Mouse (Mus musculus): ENCODE results near the gene Themis2. TPM values are rescaled to one million over a fixed set of nuclear protein-coding genes. Genes with fewer than 3 reads are reported as not detected.
A peak's percentile ranks its signal among the peaks of the same experiment; 100 is the strongest.

Themis2 gene
- polyA plus RNA-seq, 1 experiment from 2014 or later: 0.72 TPM

DNA sequence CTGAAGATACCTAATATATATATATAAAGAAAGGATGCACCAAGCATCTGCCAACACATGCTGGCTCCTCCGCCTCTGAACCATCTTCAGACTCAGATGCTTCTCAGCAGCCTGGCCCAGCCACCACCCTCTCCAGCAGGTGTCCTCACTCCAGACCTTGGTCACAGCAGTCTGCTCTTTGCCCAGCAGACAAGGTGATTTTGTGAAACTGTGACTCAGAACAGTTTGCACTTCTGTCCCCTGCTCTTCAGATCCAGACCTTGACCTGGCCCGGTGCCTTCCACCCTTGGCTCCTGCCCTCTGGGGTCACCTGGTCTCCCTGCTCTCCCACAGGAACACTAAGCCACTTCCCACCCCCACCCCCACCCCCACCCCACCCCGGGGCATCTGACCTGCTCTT, 60.3 kb downstream of the Themis2 start:
- Histone ChIP-seq H3K27ac (replicated peaks) (no peak overlapping the region), H3K9me3 (ENCODE audit: control insufficient read depth, low read length) (no peaks in the 10 kb centered on the region), H3K27me3 (ENCODE audit: control insufficient read depth, insufficient read depth, low read length) (no peaks in the 10 kb centered on the region), H3K4me3 (ENCODE audit: low read depth, low read length) (no peak overlapping the region), H3K4me1 (replicated peaks; ENCODE audit: control insufficient read depth, insufficient read depth) (no peaks in the 10 kb centered on the region), H3K9ac (ENCODE audit: low read length) (no peak overlapping the region), H3K4me2 (replicated peaks; ENCODE audit: low read depth) (no peak overlapping the region), H3K36me3 (ENCODE audit: control insufficient read depth, insufficient read depth, low read length) (no peaks in the 10 kb centered on the region)
- DNase-seq (ENCODE audit: low spot score): no peak
- TF ChIP-seq EP300 (optimal IDR thresholded peaks at IDR 0.05) (no peak), CTCF (IDR thresholded peaks at IDR 0.05; ENCODE audit: low read depth) (peak; percentile 40)
- 39% methylated on average over 3 of the region's 3 CpGs for WGBS
- ATAC-seq (ENCODE audit: low FRiP score, low TSS enrichment): no peak; the same call in 1 of the 2 replicates

DNA sequence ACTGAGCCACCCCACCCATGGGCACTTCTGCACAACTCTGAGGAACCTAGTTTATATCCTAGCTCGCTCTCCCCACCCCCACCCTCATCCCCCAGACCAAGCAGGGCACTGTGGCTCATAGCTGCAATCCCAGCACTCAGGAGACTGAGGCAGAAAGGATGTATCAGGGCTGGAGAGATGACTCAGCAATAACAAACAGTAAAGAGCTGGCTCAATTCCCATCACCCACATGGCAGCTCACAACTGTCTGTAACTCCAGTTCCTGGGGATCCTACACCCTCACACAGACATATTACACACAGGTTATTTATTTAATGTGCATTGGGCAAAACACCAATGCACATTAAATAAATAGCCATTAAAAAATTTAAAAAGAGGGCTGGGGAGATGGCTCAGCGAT, 60.8 kb downstream of the Themis2 start:
- H3K9me3 ChIP-seq (ENCODE audit: control insufficient read depth, low read length): no peaks in the 10 kb centered on the region
- no peak for DNase-seq (ENCODE audit: low spot score)
- TF ChIP-seq EP300 (optimal IDR thresholded peaks at IDR 0.05) (no peak), CTCF (IDR thresholded peaks at IDR 0.05; ENCODE audit: low read depth) (no peak)

DNA sequence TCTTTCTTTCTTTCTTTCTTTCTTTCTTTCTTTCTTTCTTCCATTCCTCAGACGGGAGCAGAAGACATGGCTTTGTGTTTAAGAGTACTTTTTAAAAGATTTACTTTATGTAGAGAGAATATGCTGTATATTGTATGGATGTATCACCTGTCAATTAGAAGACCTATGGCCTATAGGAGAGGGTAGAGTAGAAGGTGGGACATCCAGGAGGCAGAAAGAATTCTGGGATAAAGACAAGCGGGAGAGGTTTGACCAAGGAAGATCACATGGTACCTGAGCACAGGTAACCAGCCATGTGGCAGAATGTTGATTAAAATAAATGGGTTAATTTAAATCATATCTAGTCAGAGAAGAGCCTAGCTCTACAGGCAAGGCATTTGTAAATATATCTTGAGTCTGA, 61.4 kb downstream of the Themis2 start:
- TF ChIP-seq EP300 (optimal IDR thresholded peaks at IDR 0.05) (no peak), CTCF (IDR thresholded peaks at IDR 0.05; ENCODE audit: low read depth) (no peak)
- Histone ChIP-seq H3K4me3 (ENCODE audit: low read depth, low read length) (no peak overlapping the region), H3K27me3 (ENCODE audit: control insufficient read depth, insufficient read depth, low read length) (no peaks in the 10 kb centered on the region), H3K36me3 (ENCODE audit: control insufficient read depth, insufficient read depth, low read length) (no peaks in the 10 kb centered on the region), H3K9ac (ENCODE audit: low read length) (no peak overlapping the region), H3K4me2 (replicated peaks; ENCODE audit: low read depth) (no peak overlapping the region), H3K27ac (replicated peaks) (no peak overlapping the region), H3K4me1 (replicated peaks; ENCODE audit: control insufficient read depth, insufficient read depth) (no peaks in the 10 kb centered on the region), H3K9me3 (ENCODE audit: control insufficient read depth, low read length) (no peaks in the 10 kb centered on the region)
- 91% methylated on average over 2 of the region's 2 CpGs for WGBS
- DNase-seq (ENCODE audit: low spot score): no peak
- no peak for ATAC-seq (ENCODE audit: low FRiP score, low TSS enrichment)

More for the DNA sequence above, 60.8 kb downstream of the Themis2 start:
- H3K27me3 ChIP-seq (ENCODE audit: control insufficient read depth, insufficient read depth, low read length): no peaks in the 10 kb centered on the region
- no peaks in the 10 kb centered on the region for H3K4me1 ChIP-seq (replicated peaks; ENCODE audit: control insufficient read depth, insufficient read depth)
- no peak overlapping the region for H3K27ac ChIP-seq (replicated peaks)
- WGBS: 84% methylated on average over 2 of the region's 2 CpGs
- H3K9ac ChIP-seq (ENCODE audit: low read length): no peak overlapping the region
- no peak overlapping the region for H3K4me2 ChIP-seq (replicated peaks; ENCODE audit: low read depth)
- no peaks in the 10 kb centered on the region for H3K36me3 ChIP-seq (ENCODE audit: control insufficient read depth, insufficient read depth, low read length)
- H3K4me3 ChIP-seq (ENCODE audit: low read depth, low read length): no peak overlapping the region
- no peak for ATAC-seq (ENCODE audit: low FRiP score, low TSS enrichment)

DNA sequence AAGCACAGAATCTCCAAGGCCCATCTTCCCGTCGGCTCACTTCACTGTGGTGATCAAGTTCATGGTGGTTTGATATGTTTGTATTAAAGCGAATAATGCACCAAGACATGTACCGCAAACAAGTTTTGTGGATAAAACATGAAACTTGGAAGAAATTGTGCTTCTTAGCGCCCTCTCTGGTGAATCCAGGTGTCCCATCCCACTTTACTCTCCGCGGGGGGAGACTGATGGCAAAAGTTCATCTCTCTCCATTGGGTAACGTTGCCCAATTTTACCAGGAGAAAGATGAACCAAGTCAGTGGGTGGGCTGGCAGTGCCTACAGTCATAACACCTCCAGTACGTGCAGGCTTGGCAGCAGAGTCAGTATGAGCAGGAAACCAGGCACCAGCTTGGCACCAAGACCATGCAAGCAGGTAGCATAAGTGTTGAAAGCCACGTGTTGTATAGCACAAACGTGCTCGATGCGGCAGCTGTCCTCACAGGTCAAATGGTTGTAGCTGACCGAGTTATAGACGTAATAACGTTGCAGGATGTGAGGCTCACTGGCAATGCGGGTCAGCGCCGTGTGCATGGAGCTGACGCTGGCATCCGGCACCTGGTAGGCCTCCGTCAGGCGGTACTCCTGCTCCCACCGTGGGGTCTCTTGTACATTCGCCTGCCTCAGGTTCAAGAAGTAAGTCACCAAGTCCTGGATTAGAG, 63.0 kb downstream of the Themis2 start:
- WGBS: 93% methylated on average over 25 of the region's 25 CpGs
- no peaks in the 10 kb centered on the region for H3K4me1 ChIP-seq (replicated peaks; ENCODE audit: control insufficient read depth, insufficient read depth)
- no peaks in the 10 kb centered on the region for H3K27me3 ChIP-seq (ENCODE audit: control insufficient read depth, insufficient read depth, low read length)
- no peaks in the 10 kb centered on the region for H3K36me3 ChIP-seq (ENCODE audit: control insufficient read depth, insufficient read depth, low read length)
- DNase-seq (ENCODE audit: low spot score) (no peak), ATAC-seq (ENCODE audit: low FRiP score, low TSS enrichment) (no peak)
- H3K9me3 ChIP-seq (ENCODE audit: control insufficient read depth, low read length): no peaks in the 10 kb centered on the region
- H3K4me2 ChIP-seq (replicated peaks; ENCODE audit: low read depth): no peak overlapping the region
- H3K4me3 ChIP-seq (ENCODE audit: low read depth, low read length): no peak overlapping the region
- TF ChIP-seq CTCF (IDR thresholded peaks at IDR 0.05; ENCODE audit: low read depth): peak; percentile 28
- no peak for TF ChIP-seq EP300 (optimal IDR thresholded peaks at IDR 0.05)
- no peak overlapping the region for H3K27ac ChIP-seq (replicated peaks)
- no peak overlapping the region for H3K9ac ChIP-seq (ENCODE audit: low read length)

DNA sequence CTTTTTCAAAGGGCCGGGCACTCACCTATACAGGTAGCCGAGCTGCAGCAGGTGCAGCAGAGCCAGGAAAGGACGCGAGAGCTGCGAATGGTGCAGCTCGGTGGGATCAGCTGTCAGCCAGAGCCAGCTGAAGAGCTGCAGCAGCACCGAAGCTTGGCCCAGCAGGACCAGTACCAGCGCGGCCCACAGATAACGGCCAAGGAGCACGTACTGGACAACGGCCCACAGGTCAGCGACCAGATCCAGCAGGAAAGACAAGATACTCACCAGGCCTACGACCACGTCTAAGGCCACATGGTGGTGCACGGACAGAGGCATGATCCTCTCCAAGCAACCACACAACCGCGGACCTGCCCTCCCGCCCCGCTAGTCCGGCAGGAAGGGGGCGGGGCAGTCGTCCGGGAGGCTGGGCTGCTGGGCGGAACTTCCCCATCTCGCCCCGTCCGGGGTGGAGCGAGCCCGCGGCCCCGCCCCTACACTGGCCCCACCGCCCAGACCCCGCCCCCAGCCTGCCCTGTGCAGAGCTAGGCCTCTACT, 64.0 kb downstream of the Themis2 start, which contains the start of gene Xkr8:
Xkr8 (minus strand) TSS at position 399 of the 537 bp plus-strand sequence.
- Histone ChIP-seq H3K4me3 (ENCODE audit: low read depth, low read length) (peak within 1 kb of the TSS; percentile 57), H3K27me3 (ENCODE audit: control insufficient read depth, insufficient read depth, low read length) (no peaks in the 10 kb centered on the region), H3K27ac (replicated peaks) (no peak within 1 kb of the TSS; the same call in 1 of the 2 replicates), H3K36me3 (ENCODE audit: control insufficient read depth, insufficient read depth, low read length) (no peaks in the 10 kb centered on the region), H3K9ac (ENCODE audit: low read length) (peak within 1 kb of the TSS; percentile 65), H3K9me3 (ENCODE audit: control insufficient read depth, low read length) (no peaks in the 10 kb centered on the region), H3K4me1 (replicated peaks; ENCODE audit: control insufficient read depth, insufficient read depth) (no peaks in the 10 kb centered on the region), H3K4me2 (replicated peaks; ENCODE audit: low read depth) (peak within 1 kb of the TSS; percentile 92)
- TF ChIP-seq CTCF (IDR thresholded peaks at IDR 0.05; ENCODE audit: low read depth) (peak; percentile 50; the same call in 1 of the 2 replicates), EP300 (optimal IDR thresholded peaks at IDR 0.05) (no peak)
- WGBS: 2% methylated on average over 34 of the region's 34 CpGs
- peak; percentile 95 for DNase-seq (ENCODE audit: low spot score)
- ATAC-seq (ENCODE audit: low FRiP score, low TSS enrichment): peak; percentile 92

Other genes starting within 250 kb of the Themis2 start
- gene Ptafr, start 232.3 kb downstream of the Themis2 start, polyA plus RNA-seq (2015; fragmentation: Nextera tagmentation; extraction: Ambion mirVana): 0.88 and 0.90 TPM in 2 replicates
- 9.9 and 10.4 TPM in 2 replicates for gene Eya3, start 157.4 kb downstream of the Themis2 start, polyA plus RNA-seq (2015; fragmentation: Nextera tagmentation; extraction: Ambion mirVana)
- 1.8 and 2.5 TPM in 2 replicates for gene Xkr8, start 63.8 kb downstream of the Themis2 start, polyA plus RNA-seq (2015; fragmentation: Nextera tagmentation; extraction: Ambion mirVana)
- 4.6 and 5.2 TPM in 2 replicates for gene Smpdl3b, start 39.1 kb downstream of the Themis2 start, polyA plus RNA-seq (2015; fragmentation: Nextera tagmentation; extraction: Ambion mirVana)
- gene Rpa2, start 28.1 kb downstream of the Themis2 start, polyA plus RNA-seq (2015; fragmentation: Nextera tagmentation; extraction: Ambion mirVana): 29.8 and 32.1 TPM in 2 replicates
- gene Ppp1r8, start 46.8 kb upstream of the Themis2 start, polyA plus RNA-seq (2015; fragmentation: Nextera tagmentation; extraction: Ambion mirVana): 18.7 and 18.9 TPM in 2 replicates
- 56.4 and 56.7 TPM in 2 replicates for gene Stx12, start 88.1 kb upstream of the Themis2 start, polyA plus RNA-seq (2015; fragmentation: Nextera tagmentation; extraction: Ambion mirVana)
- 33.3 and 34.3 TPM in 2 replicates for gene Fam76a, start 126.2 kb upstream of the Themis2 start, polyA plus RNA-seq (2015; fragmentation: Nextera tagmentation; extraction: Ambion mirVana)
- 0.15 and 0.18 TPM in 2 replicates for gene Fgr, start 177.7 kb upstream of the Themis2 start, polyA plus RNA-seq (2015; fragmentation: Nextera tagmentation; extraction: Ambion mirVana)
- 2.8 and 3.2 TPM in 2 replicates for gene Ahdc1, start 214.9 kb upstream of the Themis2 start, polyA plus RNA-seq (2015; fragmentation: Nextera tagmentation; extraction: Ambion mirVana)